Comparison of ENCODE assay signal across 17 mouse cellular contexts in genomic region chr10:77374407-77374806, GRCm38 (mm10).
"Had no signal": no experiment of that assay in that cellular context is flagged by ENCODE, and none has a peak within 500 bp of the region (broad histone marks: within the 10 kb centered on the region; RNA-seq: fewer than 3 reads in every experiment).

No protein-coding gene starts in this region.

- H3K4me1 ChIP-seq: neural tube, embryonic 13.5 days had no signal

- H3K4me3 ChIP-seq: midbrain, embryonic 10.5 days; midbrain, embryonic 12.5 days; myocyte; neural tube, embryonic 13.5 days; neural tube, embryonic 15.5 days had no signal

- H3K27ac ChIP-seq: midbrain, embryonic 10.5 days; midbrain, embryonic 12.5 days; neural tube, embryonic 13.5 days; neural tube, embryonic 15.5 days had no signal

- DNase-seq: lung, adult 18-20 months; lung, embryonic 14.5 days; lung, postnatal 10 days; lung, postnatal 4 days; midbrain, embryonic 14.5 days; right cerebral cortex, adult 18-20 months; right cerebral cortex, postnatal 25 days; right cerebral cortex, postnatal 4 days; spleen, adult 18-20 months; thymus, adult 18-20 months; thymus, postnatal 14 days; thymus, postnatal 36 days had no signal

- H3K27me3 ChIP-seq: midbrain, embryonic 12.5 days; neural tube, embryonic 13.5 days; neural tube, embryonic 15.5 days had no signal
